Mouse (Mus musculus) MEL (cell line): ENCODE measurements around the gene Sapcd2.

Source experiments
- CTCF ChIP-seq, 3 experiments: IDR thresholded peaks in 2 of 3; conservative IDR thresholded peaks in 1 of 3; 2 replicates each; pipeline ENCODE4 v1.5.1; 2011 to 2012; ENCODE audit warnings: low read length in 3 of 3, low read depth in 2 of 3, mild to moderate bottlenecking in 2 of 3, improper control_type of control experiment in 1 of 3, inconsistent platforms in 1 of 3, mixed read lengths in 1 of 3, moderate library complexity in 1 of 3; ENCODE audit not compliant: control insufficient read depth in 1 of 3, insufficient read depth in 1 of 3, poor library complexity in 1 of 3, severe bottlenecking in 1 of 3
- HCFC1 ChIP-seq: IDR thresholded peaks from 2 replicates; pipeline ENCODE4 v1.6.1; 2012; ENCODE audit warnings: low read depth, mild to moderate bottlenecking, inconsistent platforms, low read length, improper control_type of control experiment, moderate library complexity
- MAZ ChIP-seq: IDR thresholded peaks from 2 replicates; pipeline ENCODE4 v1.6.1; 2012; ENCODE audit warnings: low read depth, mild to moderate bottlenecking, inconsistent platforms, low read length, improper control_type of control experiment
- SIN3A ChIP-seq: IDR thresholded peaks from 2 replicates; pipeline ENCODE4 v1.6.1; 2012; ENCODE audit warnings: low read length, improper control_type of control experiment, inconsistent platforms
- TAL1 ChIP-seq: IDR thresholded peaks from 2 replicates; pipeline ENCODE4 v1.6.1; 2012; ENCODE audit warnings: mild to moderate bottlenecking, inconsistent platforms, low read length, moderate library complexity, mixed read lengths

DNA sequence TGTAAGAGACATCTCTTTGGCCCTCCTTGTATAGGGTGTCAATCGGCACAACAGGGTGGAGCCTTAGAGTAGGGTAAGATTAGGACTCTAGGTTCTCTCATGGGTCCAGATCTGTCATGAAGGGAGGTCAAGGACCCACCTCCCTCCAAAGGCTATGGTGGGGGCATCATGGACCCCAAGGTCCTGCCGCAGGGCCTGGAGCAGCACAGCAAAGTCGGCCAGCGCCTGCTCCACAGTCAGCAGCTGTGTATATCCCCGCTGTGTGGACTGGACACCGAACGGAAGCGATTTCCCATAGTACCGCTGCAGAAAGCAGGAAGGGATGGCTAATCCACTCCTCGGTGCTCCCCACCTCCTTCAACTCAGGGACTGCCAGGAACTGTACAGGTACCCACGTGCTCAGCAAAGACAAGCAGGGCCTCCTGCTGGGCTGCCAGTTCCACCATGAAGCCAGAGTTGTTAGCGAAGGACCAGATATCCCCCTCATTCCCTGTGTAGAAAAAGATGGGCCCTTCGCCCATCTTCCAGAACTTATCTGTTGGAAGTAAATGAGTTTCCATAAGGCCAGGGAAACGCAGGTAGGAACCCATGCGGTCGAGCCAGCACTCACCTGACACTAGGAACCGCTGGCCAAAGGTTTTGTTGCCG lies 16.6 kb upstream of the Sapcd2 start:
- TF ChIP-seq SIN3A (no peak), MAZ (no peak), CTCF (IDR thresholded peaks at IDR 0.05 in 2 of 3, conservative IDR thresholded peaks at IDR 0.05 in 1 of 3; ENCODE audit: control insufficient read depth in 1 of 3, insufficient read depth in 1 of 3, low read depth in 2 of 3, low read length in 3 of 3, poor library complexity in 1 of 3, severe bottlenecking in 1 of 3) (no peak), TAL1 (no peak), HCFC1 (no peak)
